35 mouse cellular contexts compared by ENCODE assay signal in genomic region chr1:28334366-28334765, GRCm38 (mm10).
"Had no signal": no experiment of that assay in that cellular context is flagged by ENCODE, and none has a peak within 500 bp of the region (broad histone marks: within the 10 kb centered on the region; RNA-seq: fewer than 3 reads in every experiment).

No protein-coding gene starts in this region.

- H3K36me3 ChIP-seq: heart, embryonic 10.5 days; heart, embryonic 12.5 days; heart, embryonic 13.5 days; heart, embryonic 15.5 days; hindbrain, embryonic 10.5 days; hindbrain, embryonic 12.5 days; hindbrain, embryonic 13.5 days; hindbrain, embryonic 15.5 days; intestine, embryonic 15.5 days; kidney, embryonic 15.5 days had no signal

- H3K4me3 ChIP-seq: heart, embryonic 10.5 days; heart, embryonic 12.5 days; heart, embryonic 13.5 days; heart, embryonic 15.5 days; hindbrain, embryonic 10.5 days; hindbrain, embryonic 12.5 days; hindbrain, embryonic 13.5 days; hindbrain, embryonic 15.5 days; intestine, embryonic 15.5 days; kidney, embryonic 15.5 days; layer of hippocampus, adult 2 months had no signal

- H3K4me2 ChIP-seq: heart, embryonic 11.5 days; heart, embryonic 12.5 days; heart, embryonic 13.5 days; heart, embryonic 15.5 days; hindbrain, embryonic 12.5 days; hindbrain, embryonic 13.5 days; hindbrain, embryonic 14.5 days; hindbrain, embryonic 15.5 days; intestine, embryonic 15.5 days; kidney, embryonic 15.5 days had no signal

- ATAC-seq: hindbrain, embryonic 16.5 days; hindbrain, postnatal 0 days; inflammation-experienced regulatory T-cells, adult 6 months; intestine, embryonic 15.5 days; intestine, embryonic 16.5 days; intestine, postnatal 0 days had no signal

- H3K9me3 ChIP-seq: heart, embryonic 10.5 days; heart, embryonic 12.5 days; heart, embryonic 13.5 days; heart, embryonic 15.5 days; hindbrain, embryonic 10.5 days; hindbrain, embryonic 12.5 days; hindbrain, embryonic 13.5 days; hindbrain, embryonic 15.5 days; intestine, embryonic 15.5 days; kidney, embryonic 15.5 days had no signal

- H3K27ac ChIP-seq: heart, embryonic 10.5 days; heart, embryonic 13.5 days; heart, embryonic 15.5 days; hindbrain, embryonic 10.5 days; hindbrain, embryonic 12.5 days; hindbrain, embryonic 13.5 days; hindbrain, embryonic 14.5 days; hindbrain, embryonic 15.5 days; hindbrain, postnatal 0 days; intestine, embryonic 15.5 days; kidney, embryonic 15.5 days; kidney, postnatal 0 days; layer of hippocampus, adult 2 months had no signal

- H3K9ac ChIP-seq: heart, embryonic 12.5 days; heart, embryonic 13.5 days; heart, embryonic 15.5 days; hindbrain, embryonic 12.5 days; hindbrain, embryonic 13.5 days; hindbrain, embryonic 14.5 days; hindbrain, embryonic 15.5 days; intestine, embryonic 15.5 days; kidney, embryonic 15.5 days had no signal

- H3K27me3 ChIP-seq: heart, embryonic 12.5 days; heart, embryonic 13.5 days; heart, embryonic 15.5 days; hindbrain, embryonic 12.5 days; hindbrain, embryonic 13.5 days; hindbrain, embryonic 15.5 days; intestine, embryonic 15.5 days; kidney, embryonic 15.5 days had no signal

- H3K4me1 ChIP-seq: heart, embryonic 10.5 days; heart, embryonic 12.5 days; heart, embryonic 13.5 days; heart, embryonic 15.5 days; hindbrain, embryonic 10.5 days; hindbrain, embryonic 12.5 days; hindbrain, embryonic 13.5 days; hindbrain, embryonic 15.5 days; intestine, embryonic 15.5 days; kidney, embryonic 15.5 days had no signal

- DNase-seq: heart, postnatal 10 days; heart, postnatal 14 days; heart, postnatal 36 days; heart, postnatal 4 days; kidney, adult 11 months; kidney, adult 18-20 months; kidney, adult 2 months; kidney, adult 8-10 months; kidney, adult 9 months; kidney, postnatal 10 days; kidney, postnatal 14 days; kidney, postnatal 25 days; kidney, postnatal 36 days; kidney, postnatal 4 days; layer of hippocampus, adult 9-11 months; layer of hippocampus, postnatal 36 days had no signal
